Mouse (Mus musculus) c-Kit-negative CD71-positive TER-119-positive erythroid progenitor cells, embryonic 14.5 days (primary cell): ENCODE data around the gene Hist1h2br.
"Not testable (repeated sequence)": the region's sequence is repeated elsewhere in the genome, so short reads cannot be mapped to it uniquely, and the experiment has no call there.

Experiments used
- DNase-seq: peaks from one replicate; pipeline ENCODE4 v3.0.0-alpha.2; 2013; ENCODE audit warnings: low read depth, low spot score

The Hist1h2br gene

GRCm38 (mm10) chr13:21846356-21846755 lies 12.8 kb downstream of the Hist1h2br start:
- DNase-seq, result not testable (repeated sequence)

GRCm38 (mm10) chr13:21847883-21848282 lies 14.3 kb downstream of the Hist1h2br start:
- DNase-seq, result no peak

DNA sequence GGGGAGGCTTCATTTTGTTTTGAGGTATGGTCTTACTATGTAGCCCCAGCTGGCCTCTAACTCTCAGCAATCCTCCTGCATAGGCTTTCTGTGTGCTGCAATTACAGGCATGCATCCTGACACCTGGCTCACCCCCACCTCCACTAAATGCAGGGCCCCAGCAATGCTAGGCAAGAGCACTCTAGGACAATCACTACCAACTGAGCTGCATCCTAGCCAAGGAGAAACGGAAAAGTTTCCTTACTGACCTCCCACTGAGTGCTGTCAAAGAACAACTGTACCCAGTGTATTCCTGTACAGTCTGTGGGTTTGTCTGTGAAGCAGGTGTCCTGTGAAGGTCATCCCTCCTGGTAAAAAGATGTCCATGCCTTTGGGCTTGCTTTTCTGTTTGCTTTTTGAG lies 17.2 kb downstream of the Hist1h2br start:
- not testable (repeated sequence) for DNase-seq

- no peak for DNase-seq
Observed at GRCm38 (mm10) chr13:21852215-21852945, 18.8 kb downstream of the Hist1h2br start.

- peak; percentile 48 for DNase-seq
Observed at GRCm38 (mm10) chr13:21855146-21855545, 21.6 kb downstream of the Hist1h2br start.

GRCm38 (mm10) chr13:21855698-21856162 lies 22.2 kb downstream of the Hist1h2br start:
- peak; percentile 47 for DNase-seq

DNA sequence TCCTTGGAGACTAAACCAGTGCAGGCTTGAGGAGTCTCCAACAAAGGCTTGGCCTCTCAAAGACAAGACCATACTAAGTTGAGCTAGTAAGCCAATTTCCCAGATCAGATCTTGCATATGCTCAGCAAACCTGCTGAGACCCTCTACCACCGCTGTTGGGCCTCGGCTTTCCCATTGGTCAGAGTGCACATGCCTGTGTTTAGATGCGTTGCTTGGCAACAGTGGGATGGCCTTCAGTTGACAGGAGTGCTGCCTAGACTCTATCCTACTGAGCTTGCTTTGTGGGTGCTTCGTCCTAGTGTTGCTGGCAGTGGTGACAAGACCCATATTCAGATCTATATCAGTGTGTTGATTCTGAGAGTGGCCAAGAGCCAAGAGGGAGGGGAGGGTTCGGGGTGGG lies 28.1 kb downstream of the Hist1h2br start:
- no peak for DNase-seq

GRCm38 (mm10) chr13:21865503-21865902 lies 32.0 kb downstream of the Hist1h2br start:
- not testable (repeated sequence) for DNase-seq

GRCm38 (mm10) chr13:21880735-21881134 lies 47.2 kb downstream of the Hist1h2br start:
- DNase-seq, result no peak

DNA sequence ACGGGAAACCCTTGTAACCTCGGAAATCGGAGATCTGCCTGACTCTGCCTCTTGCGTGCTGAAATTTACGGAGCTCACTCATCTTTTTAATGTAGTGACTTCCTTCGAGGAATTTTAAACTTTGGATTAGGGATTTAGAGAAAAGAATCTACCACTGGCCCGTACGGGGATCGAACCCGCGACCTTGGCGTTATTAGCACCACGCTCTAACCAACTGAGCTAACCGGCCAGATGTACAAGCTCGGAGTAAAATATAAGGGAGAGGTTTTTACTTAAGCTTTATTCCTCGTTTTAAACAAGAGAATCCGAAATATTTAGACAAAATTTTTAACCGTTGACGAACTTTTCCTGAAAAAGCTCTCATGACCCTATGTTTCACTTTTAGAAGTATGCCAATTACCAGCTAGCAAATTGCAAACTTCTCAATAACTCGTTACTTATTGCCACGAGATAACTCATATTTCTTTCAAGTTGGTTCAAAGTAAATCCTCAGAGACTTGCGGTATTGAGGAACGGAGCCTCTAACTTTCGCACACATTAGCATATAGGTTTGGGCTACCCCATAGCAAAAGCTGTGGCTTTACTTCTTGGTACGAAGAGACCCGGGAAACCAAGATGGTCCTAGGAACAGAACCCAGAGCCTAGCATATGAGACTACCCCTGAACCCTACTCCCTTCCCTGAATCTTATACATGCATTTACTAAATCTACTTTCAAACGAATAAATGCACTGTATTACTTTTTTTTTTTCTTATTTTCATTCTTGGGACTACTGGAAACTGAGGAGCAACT lies 48.5 kb downstream of the Hist1h2br start:
- peak; percentile 33 for DNase-seq

DNA sequence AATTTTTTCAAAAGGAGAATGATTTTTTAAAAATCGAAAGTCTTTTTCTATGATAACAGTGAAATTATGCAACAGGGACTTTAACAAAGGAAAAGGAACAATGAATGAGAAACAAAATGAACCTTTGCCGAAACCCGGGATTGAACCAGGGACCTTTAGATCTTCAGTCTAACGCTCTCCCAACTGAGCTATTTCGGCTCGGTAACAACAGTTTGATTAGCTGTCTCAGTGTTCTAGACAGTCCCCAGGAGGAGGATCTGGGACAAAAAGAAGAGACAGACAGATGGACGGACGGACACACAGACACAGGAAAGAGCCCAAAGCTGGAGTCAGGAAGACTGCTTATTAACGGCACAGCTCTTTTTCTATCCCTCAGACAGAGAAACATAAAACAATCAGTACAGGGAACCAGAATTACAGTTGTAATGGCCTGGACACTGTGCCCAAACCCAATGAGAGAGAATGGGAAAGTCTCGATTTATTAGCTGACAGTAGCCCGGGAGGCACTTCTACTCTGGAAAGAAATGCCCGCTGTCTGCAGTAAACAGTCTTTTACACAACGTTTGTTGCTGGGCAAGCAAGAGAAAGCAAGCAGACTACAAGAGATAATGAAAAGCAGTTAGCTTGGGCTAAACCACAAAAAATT lies 49.3 kb downstream of the Hist1h2br start:
- DNase-seq, result peak; percentile 34

- DNase-seq, result no peak
Observed at GRCm38 (mm10) chr13:21883407-21883806, 49.9 kb downstream of the Hist1h2br start.

DNA sequence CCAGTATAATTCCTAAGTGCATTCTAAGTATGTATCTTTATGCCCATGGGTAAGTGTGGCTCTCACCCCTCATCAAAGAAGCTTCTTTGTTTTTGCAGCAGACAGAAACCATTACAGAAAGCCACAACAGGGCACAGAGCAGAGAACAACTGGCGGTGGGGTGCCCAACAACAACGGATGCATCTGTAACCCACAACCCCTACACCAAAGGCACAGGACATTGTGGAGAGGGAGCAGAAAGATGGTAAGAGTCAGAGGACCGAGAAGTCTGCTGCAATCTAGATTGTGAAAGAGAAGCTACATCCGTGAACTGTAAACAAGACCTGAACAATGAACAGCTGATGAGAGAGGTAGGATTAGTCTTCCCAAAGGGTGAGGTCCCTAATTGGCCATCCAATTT lies 51.0 kb downstream of the Hist1h2br start:
- no peak for DNase-seq
